Mouse (Mus musculus): ENCODE data around the gene Olfr1537.

Olfr1537 gene

DNA sequence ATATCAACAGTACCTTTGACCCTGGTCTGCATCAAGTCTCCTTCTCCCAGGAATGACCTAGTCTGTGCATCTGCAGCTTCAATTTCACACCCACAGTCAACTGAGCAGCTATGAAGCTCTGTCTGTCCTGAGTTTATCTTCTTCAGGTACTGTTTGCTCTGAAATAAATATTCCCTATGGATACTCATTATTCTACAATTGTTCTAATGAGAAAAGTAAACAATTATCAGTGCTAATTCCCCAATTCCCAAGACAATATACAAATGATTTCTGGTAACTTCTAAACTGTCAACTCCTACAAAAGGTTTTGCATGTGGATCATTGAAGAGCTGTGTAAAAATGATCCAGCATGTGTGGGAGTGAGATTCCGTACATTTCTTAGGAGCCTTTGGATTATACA lies at the start of gene Olfr1537:
Gene Olfr1537 (minus strand): TSS at position 101 of the 400 bp plus-strand sequence.
- DNase-seq (ENCODE audit: low spot score), result no peak

DNA sequence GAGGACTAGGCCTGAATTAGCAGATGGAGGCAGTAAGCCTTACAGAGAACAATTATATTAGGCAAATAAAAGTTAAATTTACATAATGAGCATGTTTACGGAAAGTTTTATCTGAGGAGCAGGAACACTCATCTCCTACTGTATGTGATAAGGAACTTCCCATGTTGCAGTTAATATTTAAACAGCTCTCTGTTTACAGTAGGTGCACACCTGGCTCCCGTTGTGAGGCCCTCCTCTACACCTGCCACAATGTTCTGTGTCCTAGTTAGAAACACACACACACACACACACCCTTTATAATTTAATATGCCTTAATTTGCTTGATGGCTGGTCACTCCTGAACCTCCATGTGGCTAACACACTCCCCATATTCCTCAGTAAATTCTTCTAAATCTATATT lies 37.3 kb upstream of the Olfr1537 start:
- no peak for DNase-seq (ENCODE audit: low spot score)

GRCm38 (mm10) chr9:39276718-39277117 lies 26.9 kb upstream of the Olfr1537 start, which contains the start of gene Olfr945:
TSS of gene Olfr945 (minus strand) at chr9:39276818.
- no peak for DNase-seq (ENCODE audit: low spot score)

- DNase-seq (ENCODE audit: low spot score), result no peak
Measured at GRCm38 (mm10) chr9:39201620-39202019, 48.2 kb downstream of the Olfr1537 start, which contains the start of gene Olfr944. TSS of gene Olfr944 (plus strand) at chr9:39201920.

Data from ovary, postnatal 14 days (tissue).